Mouse (Mus musculus) CH12.LX (cell line): ENCODE results near the gene Ccdc62. TPM values are rescaled to one million over a fixed set of nuclear protein-coding genes. Genes with fewer than 3 reads are reported as not detected.
A peak's percentile ranks its signal among the peaks of the same experiment; 100 is the strongest.

Experiments
- DNase-seq: peaks from one replicate; pipeline ENCODE4 v3.0.0-alpha.2; 2013; ENCODE audit errors: extremely low read depth
- H3K27ac ChIP-seq: 2 replicates; pipeline ENCODE4 v1.5.1; 2012; ENCODE audit warnings: low read depth, mild to moderate bottlenecking, control low read depth, moderate library complexity; ENCODE audit not compliant: insufficient read depth
- H3K27me3 ChIP-seq: replicated peaks from 2 replicates; pipeline ENCODE3; 2012; ENCODE audit warnings: inconsistent platforms
- H3K36me3 ChIP-seq, 2 experiments: replicated peaks in 1 of 2; 2 replicates each; pipeline versions ENCODE3 to v1.6.1; 2012; ENCODE audit warnings: inconsistent platforms in 1 of 2, low read length in 1 of 2, mild to moderate bottlenecking in 1 of 2, mixed read lengths in 1 of 2, moderate library complexity in 1 of 2; ENCODE audit not compliant: control insufficient read depth in 1 of 2, insufficient read depth in 1 of 2
- H3K4me1 ChIP-seq, 2 experiments: 2 replicates each; pipeline ENCODE4 v1.6.1; 2012; ENCODE audit warnings: inconsistent platforms in 1 of 2, moderate library complexity in 1 of 2; ENCODE audit not compliant: insufficient read depth in 2 of 2, control insufficient read depth in 1 of 2
- H3K4me2 ChIP-seq: 2 replicates; pipeline ENCODE4 v1.6.1; 2012; ENCODE audit warnings: low read depth, mild to moderate bottlenecking, control low read depth; ENCODE audit not compliant: poor library complexity, insufficient read depth, severe bottlenecking
- H3K4me3 ChIP-seq, 3 experiments: fragments of 150-350 bp in 1 of 3; sonication (generic) in 1 of 3; replicated peaks in 1 of 3; 2 replicates each; pipeline versions ENCODE3 to v1.5.1; 2011 to 2012; ENCODE audit warnings: low read depth in 2 of 3, low read length in 2 of 3, mild to moderate bottlenecking in 2 of 3, moderate library complexity in 2 of 3, control low read depth in 1 of 3, improper control_type of control experiment in 1 of 3, inconsistent platforms in 1 of 3, mixed read lengths in 1 of 3; ENCODE audit not compliant: poor library complexity in 1 of 3
- H3K79me2 ChIP-seq: replicated peaks from 2 replicates; pipeline ENCODE4 v1.6.1; 2012; ENCODE audit warnings: mild to moderate bottlenecking, moderate library complexity; ENCODE audit not compliant: control insufficient read depth, poor library complexity, insufficient read depth, severe bottlenecking; ENCODE audit errors: extremely low read depth
- H3K9ac ChIP-seq: 2 replicates; pipeline ENCODE4 v1.6.1; 2012; ENCODE audit warnings: low read depth, mild to moderate bottlenecking, control low read depth, moderate library complexity; ENCODE audit not compliant: insufficient read depth
- H3K9me3 ChIP-seq: replicated peaks from 2 replicates; pipeline ENCODE3; 2012; ENCODE audit warnings: low read length, inconsistent platforms, mixed read lengths
- BHLHE40 ChIP-seq: IDR thresholded peaks from 2 replicates; pipeline ENCODE4 v1.6.1; 2011; ENCODE audit warnings: mild to moderate bottlenecking, low read depth, low read length, improper control_type of control experiment
- CHD1 ChIP-seq: IDR thresholded peaks from 2 replicates; pipeline ENCODE4 v1.6.1; 2012; ENCODE audit warnings: low read depth, low read length, improper control_type of control experiment, inconsistent platforms
- ETS1 ChIP-seq: conservative IDR thresholded peaks from 2 replicates; pipeline ENCODE4 v1.6.1; 2012; ENCODE audit warnings: low read depth, mild to moderate bottlenecking, inconsistent platforms, low read length, improper control_type of control experiment, moderate library complexity
- JUN ChIP-seq: IDR thresholded peaks from 2 replicates; pipeline ENCODE4 v1.6.1; 2011; ENCODE audit warnings: low read depth, mild to moderate bottlenecking, low read length, improper control_type of control experiment, moderate library complexity; ENCODE audit not compliant: insufficient read depth
- JUND ChIP-seq: conservative IDR thresholded peaks from 2 replicates; pipeline ENCODE4 v1.6.1; 2011; ENCODE audit warnings: low read depth, low read length, improper control_type of control experiment
- MAFK ChIP-seq: IDR thresholded peaks from 2 replicates; pipeline ENCODE4 v1.6.1; 2011; ENCODE audit warnings: low read length, improper control_type of control experiment; ENCODE audit not compliant: insufficient replicate concordance
- MAX ChIP-seq: IDR thresholded peaks from 2 replicates; pipeline ENCODE4 v1.6.1; 2011; ENCODE audit warnings: low read length, improper control_type of control experiment
- MAZ ChIP-seq: IDR thresholded peaks from 2 replicates; pipeline ENCODE4 v1.6.1; 2012; ENCODE audit warnings: low read depth, mild to moderate bottlenecking, inconsistent platforms, low read length, improper control_type of control experiment, moderate library complexity
- MEF2A ChIP-seq: IDR thresholded peaks from 2 replicates; pipeline ENCODE4 v1.6.1; 2014; ENCODE audit warnings: low read depth, mild to moderate bottlenecking, inconsistent platforms, low read length, improper control_type of control experiment, borderline replicate concordance
- MYC ChIP-seq: IDR thresholded peaks from 2 replicates; pipeline ENCODE4 v1.6.1; 2011; ENCODE audit warnings: low read depth, mild to moderate bottlenecking, improper control_type of control experiment, low read length
- NELFE ChIP-seq: IDR thresholded peaks from 2 replicates; pipeline ENCODE4 v1.6.1; 2011; ENCODE audit warnings: low read depth, low read length, improper control_type of control experiment
- PAX5 ChIP-seq: IDR thresholded peaks from 2 replicates; pipeline ENCODE4 v1.6.1; 2012; ENCODE audit warnings: low read length, inconsistent platforms, mixed read lengths
- RCOR1 ChIP-seq: conservative IDR thresholded peaks from 2 replicates; pipeline ENCODE4 v1.6.1; 2012; ENCODE audit warnings: low read depth, mild to moderate bottlenecking, inconsistent platforms, low read length, improper control_type of control experiment
- SIN3A ChIP-seq: IDR thresholded peaks from 2 replicates; pipeline ENCODE4 v1.6.1; 2012; ENCODE audit warnings: low read length, improper control_type of control experiment, inconsistent platforms
- TBP ChIP-seq: conservative IDR thresholded peaks from 2 replicates; pipeline ENCODE4 v1.6.1; 2011; ENCODE audit warnings: low read depth, low read length, improper control_type of control experiment
- UBTF ChIP-seq: IDR thresholded peaks from 2 replicates; pipeline ENCODE4 v1.6.1; 2012; ENCODE audit warnings: low read depth, mild to moderate bottlenecking, inconsistent platforms, low read length, improper control_type of control experiment, moderate library complexity
- USF1 ChIP-seq: IDR thresholded peaks from 2 replicates; pipeline ENCODE4 v1.6.1; 2014; ENCODE audit warnings: low read depth, mild to moderate bottlenecking, inconsistent platforms, low read length, improper control_type of control experiment
- ZMIZ1 ChIP-seq: IDR thresholded peaks from 2 replicates; pipeline ENCODE4 v1.6.1; 2012; ENCODE audit warnings: low read depth, mild to moderate bottlenecking, inconsistent platforms, low read length, improper control_type of control experiment
- dilution Hi-C: fragments of 300-500 bp; cut with MboI; formaldehyde crosslinking; loops from 2 replicates; pipeline ENCODE4 v1.14.3; 2020; ENCODE audit warnings: low sequenced_read_pairs; ENCODE audit not compliant: extremely low pct_unique_long_range_greater_than_20kb, extremely low pct_ligation_motif_present
- in situ Hi-C: fragments of 300-500 bp; cut with MboI; formaldehyde crosslinking; loops from 3 replicates; pipeline ENCODE4 v1.14.3; 2019; ENCODE audit warnings: low sequenced_read_pairs, low pct_ligation_motif_present, low pct_unique_long_range_greater_than_20kb, mixed read lengths
- polyA plus RNA-seq: library from polyadenylated mRNA; unstranded; fragments of >175 nt; gene quantifications from 2 replicates; pipeline ENCODE4 v1.2.1, GENCODE M21; 2012; ENCODE audit warnings: low read depth; ENCODE audit not compliant: insufficient read length
- total RNA-seq, 2 experiments: library from RNA; depleted of rRNA; stranded (reverse); fragments of 300-350 nt in 1 of 2; fragments of >200 nt in 1 of 2; gene quantifications; 2 replicates each; pipeline ENCODE4 v1.2.3; 2012 to 2014

Ccdc62 gene
- total and polyA plus RNA-seq, 3 experiments, result 1.6 to 5.3 (median 2.0) TPM

GRCm38 (mm10) chr5:123893520-123893919 is 37.0 kb upstream of the Ccdc62 start:
- in situ Hi-C loops, result no loop called here
- Histone ChIP-seq H3K27ac (no peak overlapping the region), H3K4me3 (no peak overlapping the region), H3K27me3 (no peaks in the 10 kb centered on the region), H3K9ac (no peak overlapping the region), H3K4me1 (peaks cover 5 to 35% of the 10 kb centered on the region in 2 experiments; a peak in 3 of 4 replicates), H3K9me3 (no peaks in the 10 kb centered on the region), H3K79me2 (no peaks in the 10 kb centered on the region), H3K36me3 (no peaks in the 10 kb centered on the region), H3K4me2 (no peak overlapping the region)
- dilution Hi-C loops, result no loop called here
- TF ChIP-seq ZMIZ1 (no peak), MYC (peak; percentile 84), JUN (peak; percentile 47), BHLHE40 (peak; percentile 64), ETS1 (0 out of 2 replicates have a peak, but pooled peaks have one; percentile 46), SIN3A (no peak), MEF2A (peak; percentile 48; the same call in 1 of the 2 replicates), MAX (peak; percentile 84)
- DNase-seq, result no peak

GRCm38 (mm10) chr5:123896395-123896794 is 34.1 kb upstream of the Ccdc62 start:
- Histone ChIP-seq H3K36me3 (no peaks in the 10 kb centered on the region), H3K9me3 (no peaks in the 10 kb centered on the region), H3K9ac (no peak overlapping the region), H3K27ac (no peak overlapping the region), H3K4me1 (peaks cover 2 to 46% of the 10 kb centered on the region in 2 experiments; a peak in 3 of 4 replicates), H3K27me3 (no peaks in the 10 kb centered on the region), H3K4me2 (no peak overlapping the region), H3K4me3 (no peak overlapping the region), H3K79me2 (no peaks in the 10 kb centered on the region)
- dilution Hi-C loops, result no loop called here
- in situ Hi-C loops, result no loop called here
- no peak for TF ChIP-seq NELFE
- TF ChIP-seq MAFK, result no peak
- no peak for TF ChIP-seq USF1
- no peak for TF ChIP-seq RCOR1
- TF ChIP-seq MAZ, result no peak
- TF ChIP-seq CHD1, result no peak
- TF ChIP-seq JUND, result no peak
- TF ChIP-seq TBP, result no peak
- TF ChIP-seq PAX5, result no peak
- TF ChIP-seq UBTF, result no peak
- DNase-seq, result no peak
